Mouse (Mus musculus): ENCODE data around the gene Zfp692. TPM values are rescaled to one million over a fixed set of nuclear protein-coding genes. Genes with fewer than 3 reads are reported as not detected.

The Zfp692 gene
- polyA plus RNA-seq, 1 experiment from 2014 or later: 7.6 TPM

DNA sequence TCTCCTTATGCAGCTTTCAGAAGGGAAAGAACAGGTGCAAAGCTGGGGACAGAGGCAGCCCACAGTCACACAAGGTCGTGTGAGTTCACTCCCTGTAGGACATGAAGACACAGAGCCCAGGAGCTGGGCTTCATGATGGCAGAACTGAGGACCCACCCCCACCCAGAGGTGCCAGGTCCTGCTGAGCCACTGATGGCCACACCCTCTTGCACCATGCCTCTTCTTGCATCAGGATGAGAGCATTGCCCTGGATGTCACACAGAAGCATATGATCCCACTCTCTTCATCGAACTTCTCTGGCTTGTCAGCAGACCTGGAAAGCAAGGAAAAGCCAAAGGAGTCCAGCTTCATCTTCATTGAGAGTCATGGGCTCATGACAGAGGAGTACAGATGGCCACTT lies 32.3 kb upstream of the Zfp692 start, which contains the start of gene 4930438A08Rik:
4930438A08Rik (plus strand) TSS at position 228 of the 400 bp plus-strand sequence.
- Histone ChIP-seq H3K4me2 (ENCODE audit: low read length) (no peak within 1 kb of the TSS), H3K36me3 (ENCODE audit: control insufficient read depth, insufficient read depth, low read length) (no peaks in the 10 kb centered on the region), H3K27ac (replicated peaks in 1 of 2; ENCODE audit: control insufficient read depth in 1 of 2, insufficient read depth in 1 of 2, low read depth in 2 of 2, low read length in 2 of 2) (no peak within 1 kb of the TSS), H3K9ac (ENCODE audit: low read length) (no peak within 1 kb of the TSS), H3K9me3 (ENCODE audit: control insufficient read depth, low read length) (no peaks in the 10 kb centered on the region), H3K4me3 (ENCODE audit: control insufficient read depth in 1 of 2, insufficient read depth in 1 of 2, low read depth in 1 of 2, low read length in 2 of 2) (no peak within 1 kb of the TSS), H3K4me1 (ENCODE audit: control insufficient read depth in 2 of 2, insufficient read depth in 2 of 2, low read length in 2 of 2) (no peaks in the 10 kb centered on the region), H3K27me3 (ENCODE audit: control insufficient read depth, insufficient read depth, low read length) (no peaks in the 10 kb centered on the region)
- ATAC-seq (ENCODE audit: insufficient number of reproducible peaks, insufficient read depth, low FRiP score, low read depth): no peak
- 35% methylated on average over 2 of the region's 2 CpGs for WGBS

DNA sequence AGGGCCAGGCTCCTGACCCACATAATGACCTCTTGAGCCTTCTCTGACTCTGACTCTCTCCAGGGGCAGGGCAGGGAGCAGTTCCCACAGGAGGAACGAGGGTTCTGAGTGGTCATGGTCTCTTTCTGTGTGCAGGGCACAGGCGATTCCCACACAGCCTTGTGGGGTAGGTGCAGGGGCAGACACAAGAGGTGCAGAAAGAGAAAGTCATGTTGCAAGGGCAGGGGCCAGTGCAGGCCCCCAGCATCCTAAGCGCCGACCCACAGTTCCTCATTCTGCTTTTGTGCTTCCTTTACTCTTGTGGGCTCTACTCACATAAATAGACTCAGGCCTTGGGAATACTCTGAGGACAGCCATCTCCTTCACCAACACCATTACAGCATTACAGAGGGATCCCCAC lies 31.1 kb upstream of the Zfp692 start:
- no peak for ATAC-seq (ENCODE audit: insufficient number of reproducible peaks, insufficient read depth, low FRiP score, low read depth)
- H3K27me3 ChIP-seq (ENCODE audit: control insufficient read depth, insufficient read depth, low read length): no peaks in the 10 kb centered on the region
- H3K9me3 ChIP-seq (ENCODE audit: control insufficient read depth, low read length): no peaks in the 10 kb centered on the region
- no peak overlapping the region for H3K9ac ChIP-seq (ENCODE audit: low read length)
- H3K27ac ChIP-seq (replicated peaks in 1 of 2; ENCODE audit: control insufficient read depth in 1 of 2, insufficient read depth in 1 of 2, low read depth in 2 of 2, low read length in 2 of 2): no peak overlapping the region
- H3K4me2 ChIP-seq (ENCODE audit: low read length): no peak overlapping the region
- 71% methylated on average over 4 of the region's 4 CpGs for WGBS
- no peaks in the 10 kb centered on the region for H3K36me3 ChIP-seq (ENCODE audit: control insufficient read depth, insufficient read depth, low read length)
- H3K4me3 ChIP-seq (ENCODE audit: control insufficient read depth in 1 of 2, insufficient read depth in 1 of 2, low read depth in 1 of 2, low read length in 2 of 2): no peak overlapping the region
- H3K4me1 ChIP-seq (ENCODE audit: control insufficient read depth in 2 of 2, insufficient read depth in 2 of 2, low read length in 2 of 2): no peaks in the 10 kb centered on the region

DNA sequence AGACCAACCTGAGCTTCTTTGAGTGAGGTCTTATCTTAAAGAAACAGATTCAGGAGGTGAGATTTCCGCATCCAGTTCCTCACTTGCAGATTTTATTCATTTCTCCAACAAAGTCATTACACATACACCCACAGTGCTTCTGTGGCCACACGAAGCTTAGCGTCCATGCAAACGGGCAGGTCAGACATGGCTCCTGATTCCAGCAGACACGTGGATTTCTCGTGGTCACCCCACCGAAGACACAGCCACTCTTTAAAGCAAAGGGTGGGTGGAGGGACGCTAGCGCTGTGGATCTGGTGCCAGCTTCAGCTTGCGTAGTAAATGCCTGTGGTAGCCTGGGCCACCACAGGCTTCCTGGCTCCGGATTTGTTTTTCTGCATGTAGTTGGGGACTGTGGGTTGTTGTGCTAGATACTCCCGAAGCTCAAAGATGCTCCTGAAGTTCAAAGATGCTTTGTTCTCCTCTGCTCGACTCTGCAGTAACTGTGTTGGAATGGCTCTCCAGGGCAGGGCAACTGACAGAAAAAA lies 24.8 kb upstream of the Zfp692 start:
- Histone ChIP-seq H3K4me3 (ENCODE audit: control insufficient read depth in 1 of 2, insufficient read depth in 1 of 2, low read depth in 1 of 2, low read length in 2 of 2) (no peak overlapping the region), H3K9me3 (ENCODE audit: control insufficient read depth, low read length) (no peaks in the 10 kb centered on the region), H3K36me3 (ENCODE audit: control insufficient read depth, insufficient read depth, low read length) (no peaks in the 10 kb centered on the region), H3K4me1 (ENCODE audit: control insufficient read depth in 2 of 2, insufficient read depth in 2 of 2, low read length in 2 of 2) (no peaks in the 10 kb centered on the region), H3K27me3 (ENCODE audit: control insufficient read depth, insufficient read depth, low read length) (no peaks in the 10 kb centered on the region), H3K9ac (ENCODE audit: low read length) (no peak overlapping the region), H3K27ac (replicated peaks in 1 of 2; ENCODE audit: control insufficient read depth in 1 of 2, insufficient read depth in 1 of 2, low read depth in 2 of 2, low read length in 2 of 2) (no peak overlapping the region), H3K4me2 (ENCODE audit: low read length) (no peak overlapping the region)
- 78% methylated on average over 13 of the region's 13 CpGs for WGBS
- ATAC-seq (ENCODE audit: insufficient number of reproducible peaks, insufficient read depth, low FRiP score, low read depth): no peak

DNA sequence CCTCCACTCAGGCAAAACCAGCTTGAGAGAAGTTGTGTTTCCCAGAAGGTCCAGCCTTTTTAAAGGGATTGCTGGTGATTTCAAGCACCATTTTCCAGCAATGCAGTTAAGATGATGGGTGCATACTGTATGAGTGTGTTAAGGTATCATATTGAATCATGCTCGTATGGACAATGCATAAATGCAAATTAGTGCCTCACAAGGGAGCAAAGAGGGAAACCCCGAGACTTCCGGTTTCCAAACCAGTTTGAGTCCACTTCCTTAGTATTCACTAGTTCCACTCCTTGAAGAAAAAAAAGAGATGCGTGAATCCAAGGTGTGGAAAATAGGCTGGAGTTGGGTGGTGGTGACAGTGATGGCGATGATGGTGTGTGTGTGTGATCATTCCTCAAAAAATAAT lies 24.4 kb upstream of the Zfp692 start:
- H3K4me3 ChIP-seq (ENCODE audit: control insufficient read depth in 1 of 2, insufficient read depth in 1 of 2, low read depth in 1 of 2, low read length in 2 of 2): no peak overlapping the region
- H3K27ac ChIP-seq (replicated peaks in 1 of 2; ENCODE audit: control insufficient read depth in 1 of 2, insufficient read depth in 1 of 2, low read depth in 2 of 2, low read length in 2 of 2): no peak overlapping the region
- H3K4me2 ChIP-seq (ENCODE audit: low read length): no peak overlapping the region
- 75% methylated on average over 5 of the region's 5 CpGs for WGBS
- no peak overlapping the region for H3K9ac ChIP-seq (ENCODE audit: low read length)
- no peaks in the 10 kb centered on the region for H3K36me3 ChIP-seq (ENCODE audit: control insufficient read depth, insufficient read depth, low read length)
- H3K9me3 ChIP-seq (ENCODE audit: control insufficient read depth, low read length): no peaks in the 10 kb centered on the region
- no peak for ATAC-seq (ENCODE audit: insufficient number of reproducible peaks, insufficient read depth, low FRiP score, low read depth)
- H3K27me3 ChIP-seq (ENCODE audit: control insufficient read depth, insufficient read depth, low read length): no peaks in the 10 kb centered on the region
- no peaks in the 10 kb centered on the region for H3K4me1 ChIP-seq (ENCODE audit: control insufficient read depth in 2 of 2, insufficient read depth in 2 of 2, low read length in 2 of 2)

DNA sequence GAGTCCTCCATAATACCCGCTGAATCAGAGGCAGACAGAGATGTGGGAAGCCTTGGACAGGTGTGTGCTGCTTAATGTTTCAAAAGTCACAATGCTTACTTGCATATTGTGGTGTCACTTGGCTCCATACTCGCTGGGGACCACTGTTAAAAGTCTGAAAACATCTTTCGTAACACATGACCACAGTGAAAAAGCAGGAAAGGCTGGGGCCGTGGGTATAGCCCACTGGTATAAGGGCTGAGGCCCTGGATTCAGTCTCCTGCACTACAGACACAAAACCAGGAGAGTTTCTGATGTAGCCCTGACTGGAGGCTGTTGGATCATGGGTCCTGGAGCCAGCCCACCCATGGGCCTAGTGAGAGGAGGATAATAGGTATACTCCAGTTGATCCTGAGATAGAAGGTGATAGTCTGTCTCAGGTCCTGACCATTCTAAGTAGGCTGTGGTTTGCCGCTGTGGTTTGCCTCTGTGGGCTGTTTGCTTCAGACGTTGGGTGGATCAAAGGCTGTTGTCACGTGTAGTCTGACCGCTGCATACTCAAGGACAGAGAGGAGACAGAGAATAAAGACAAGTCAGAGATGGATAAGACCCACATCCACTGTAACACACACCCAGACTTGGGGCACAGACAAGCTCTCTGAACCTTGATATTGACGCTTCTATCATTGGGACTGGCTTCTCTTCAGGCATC lies 16.7 kb upstream of the Zfp692 start:
- Histone ChIP-seq H3K9ac (ENCODE audit: low read length) (no peak overlapping the region), H3K27ac (replicated peaks in 1 of 2; ENCODE audit: control insufficient read depth in 1 of 2, insufficient read depth in 1 of 2, low read depth in 2 of 2, low read length in 2 of 2) (no peak overlapping the region), H3K4me3 (ENCODE audit: control insufficient read depth in 1 of 2, insufficient read depth in 1 of 2, low read depth in 1 of 2, low read length in 2 of 2) (no peak overlapping the region), H3K4me2 (ENCODE audit: low read length) (no peak overlapping the region), H3K27me3 (ENCODE audit: control insufficient read depth, insufficient read depth, low read length) (no peaks in the 10 kb centered on the region), H3K4me1 (ENCODE audit: control insufficient read depth in 2 of 2, insufficient read depth in 2 of 2, low read length in 2 of 2) (no peaks in the 10 kb centered on the region), H3K9me3 (ENCODE audit: control insufficient read depth, low read length) (no peaks in the 10 kb centered on the region), H3K36me3 (ENCODE audit: control insufficient read depth, insufficient read depth, low read length) (no peaks in the 10 kb centered on the region)
- WGBS: 69% methylated on average over 9 of the region's 9 CpGs
- no peak for ATAC-seq (ENCODE audit: insufficient number of reproducible peaks, insufficient read depth, low FRiP score, low read depth)

DNA sequence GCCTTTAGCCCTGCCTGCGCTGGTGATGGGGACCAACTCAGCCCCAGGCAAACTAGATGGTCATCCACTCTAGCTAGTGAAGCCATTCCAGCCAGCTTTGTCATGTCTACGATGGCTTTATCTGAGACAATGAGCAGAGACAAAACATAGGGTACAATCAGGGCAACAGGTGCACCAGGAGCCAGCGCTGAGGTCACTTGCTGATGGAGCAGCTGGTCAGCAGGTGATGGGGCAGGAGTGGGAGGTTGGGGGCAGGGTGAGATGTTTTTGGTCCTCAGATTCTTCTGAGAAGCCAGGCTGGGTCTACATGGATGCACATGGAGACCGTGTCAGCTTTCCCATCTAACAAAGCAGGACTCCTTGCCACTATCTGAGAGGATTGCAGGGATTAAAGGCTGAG lies 16.1 kb upstream of the Zfp692 start:
- Histone ChIP-seq H3K27me3 (ENCODE audit: control insufficient read depth, insufficient read depth, low read length) (no peaks in the 10 kb centered on the region), H3K9ac (ENCODE audit: low read length) (no peak overlapping the region), H3K4me1 (ENCODE audit: control insufficient read depth in 2 of 2, insufficient read depth in 2 of 2, low read length in 2 of 2) (no peaks in the 10 kb centered on the region), H3K4me2 (ENCODE audit: low read length) (no peak overlapping the region), H3K9me3 (ENCODE audit: control insufficient read depth, low read length) (no peaks in the 10 kb centered on the region), H3K27ac (replicated peaks in 1 of 2; ENCODE audit: control insufficient read depth in 1 of 2, insufficient read depth in 1 of 2, low read depth in 2 of 2, low read length in 2 of 2) (no peak overlapping the region), H3K36me3 (ENCODE audit: control insufficient read depth, insufficient read depth, low read length) (no peaks in the 10 kb centered on the region), H3K4me3 (ENCODE audit: control insufficient read depth in 1 of 2, insufficient read depth in 1 of 2, low read depth in 1 of 2, low read length in 2 of 2) (no peak overlapping the region)
- WGBS: 80% methylated on average over 4 of the region's 4 CpGs
- no peak for ATAC-seq (ENCODE audit: insufficient number of reproducible peaks, insufficient read depth, low FRiP score, low read depth)

DNA sequence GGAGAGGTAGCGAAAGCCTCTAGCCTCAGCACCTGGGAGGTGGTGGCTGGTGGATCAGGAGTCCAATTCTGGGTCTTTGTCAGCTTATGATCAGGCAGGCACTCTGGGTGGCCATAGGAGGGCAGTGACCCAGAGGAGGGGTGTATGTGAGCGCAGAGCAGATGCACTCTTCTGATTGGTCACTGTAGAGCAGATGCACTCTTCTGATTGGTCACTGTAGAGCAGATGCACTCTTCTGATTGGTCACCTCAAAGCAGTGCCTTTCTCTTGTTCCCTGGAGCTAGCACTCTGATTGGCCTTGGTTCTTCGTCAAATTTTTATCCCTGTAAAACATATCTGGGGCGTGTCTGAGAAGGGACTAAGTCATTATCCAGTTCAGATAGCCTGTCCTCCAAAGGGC lies 14.1 kb upstream of the Zfp692 start:
- Histone ChIP-seq H3K9ac (ENCODE audit: low read length) (no peak overlapping the region), H3K9me3 (ENCODE audit: control insufficient read depth, low read length) (no peaks in the 10 kb centered on the region), H3K27me3 (ENCODE audit: control insufficient read depth, insufficient read depth, low read length) (no peaks in the 10 kb centered on the region), H3K36me3 (ENCODE audit: control insufficient read depth, insufficient read depth, low read length) (no peaks in the 10 kb centered on the region), H3K4me1 (ENCODE audit: control insufficient read depth in 2 of 2, insufficient read depth in 2 of 2, low read length in 2 of 2) (no peaks in the 10 kb centered on the region), H3K4me3 (ENCODE audit: control insufficient read depth in 1 of 2, insufficient read depth in 1 of 2, low read depth in 1 of 2, low read length in 2 of 2) (no peak overlapping the region), H3K4me2 (ENCODE audit: low read length) (no peak overlapping the region), H3K27ac (replicated peaks in 1 of 2; ENCODE audit: control insufficient read depth in 1 of 2, insufficient read depth in 1 of 2, low read depth in 2 of 2, low read length in 2 of 2) (no peak overlapping the region)
- ATAC-seq (ENCODE audit: insufficient number of reproducible peaks, insufficient read depth, low FRiP score, low read depth): peak; percentile 35; the same call in 1 of the 2 replicates
- 49% methylated on average over 4 of the region's 4 CpGs for WGBS

DNA sequence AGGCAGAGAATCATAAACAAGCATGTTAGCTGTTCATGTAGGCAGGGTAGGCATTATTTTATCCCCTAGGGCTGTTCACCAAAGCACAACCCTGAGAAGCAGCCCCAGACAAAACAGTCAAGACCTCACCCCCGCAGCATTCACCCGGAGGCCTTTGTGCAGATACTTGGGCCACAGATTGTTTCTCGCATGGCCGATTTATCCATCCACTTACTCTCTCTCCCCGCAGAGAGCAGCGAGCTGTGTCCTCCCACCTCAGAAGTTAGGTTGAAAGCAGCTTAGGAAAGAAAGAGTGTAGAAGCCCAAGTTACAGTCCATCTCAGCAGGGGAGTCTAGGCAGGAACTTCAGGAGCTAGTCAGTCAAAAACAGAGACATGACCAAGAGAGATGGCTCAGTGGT lies 9.5 kb upstream of the Zfp692 start:
- WGBS: 81% methylated on average over 6 of the region's 6 CpGs
- no peaks in the 10 kb centered on the region for H3K36me3 ChIP-seq (ENCODE audit: control insufficient read depth, insufficient read depth, low read length)
- ATAC-seq (ENCODE audit: insufficient number of reproducible peaks, insufficient read depth, low FRiP score, low read depth): no peak

More for the DNA sequence above, 9.5 kb upstream of the Zfp692 start:
- no peak overlapping the region for H3K27ac ChIP-seq (replicated peaks in 1 of 2; ENCODE audit: control insufficient read depth in 1 of 2, insufficient read depth in 1 of 2, low read depth in 2 of 2, low read length in 2 of 2)
- H3K27me3 ChIP-seq (ENCODE audit: control insufficient read depth, insufficient read depth, low read length): no peaks in the 10 kb centered on the region
- H3K4me3 ChIP-seq (ENCODE audit: control insufficient read depth in 1 of 2, insufficient read depth in 1 of 2, low read depth in 1 of 2, low read length in 2 of 2): no peak overlapping the region
- no peak overlapping the region for H3K4me2 ChIP-seq (ENCODE audit: low read length)
- H3K4me1 ChIP-seq (ENCODE audit: control insufficient read depth in 2 of 2, insufficient read depth in 2 of 2, low read length in 2 of 2): peaks cover 0 to 2% of the 10 kb centered on the region in 2 experiments; a peak in 1 of 4 replicates
- H3K9me3 ChIP-seq (ENCODE audit: control insufficient read depth, low read length): no peaks in the 10 kb centered on the region
- no peak overlapping the region for H3K9ac ChIP-seq (ENCODE audit: low read length)
